ENCODE assay signal across 34 mouse cellular contexts in the genomic region with DNA sequence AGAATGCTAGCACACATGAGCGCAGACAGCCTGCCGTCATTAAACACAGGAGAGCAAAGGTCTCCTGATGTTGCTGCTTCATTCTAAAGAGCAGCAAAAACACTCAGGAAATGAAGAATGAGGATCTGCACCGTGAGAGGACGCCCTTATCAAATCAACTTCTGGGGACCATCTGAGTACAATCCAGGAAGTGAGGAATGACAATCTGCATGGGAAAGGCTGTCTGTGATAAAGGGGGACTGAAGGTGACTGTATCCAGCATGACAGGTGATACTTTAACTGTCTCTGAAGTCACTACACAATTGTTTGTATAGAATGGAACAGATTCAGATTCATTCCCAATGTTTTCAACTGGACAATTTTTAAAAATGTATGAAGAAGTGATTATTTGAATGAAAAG.
"Had no signal": no experiment of that assay in that cellular context is flagged by ENCODE, and none has a peak within 500 bp of the region (broad histone marks: within the 10 kb centered on the region; RNA-seq: fewer than 3 reads in every experiment).

No protein-coding gene starts in this region.

- ATAC-seq: hindbrain, embryonic 16.5 days; hindbrain, postnatal 0 days; inflammation-experienced regulatory T-cells, adult 6 months had no signal

- H3K4me3 ChIP-seq: heart, adult 2 months; heart, embryonic 10.5 days; heart, embryonic 12.5 days; heart, embryonic 13.5 days; heart, embryonic 15.5 days; hindbrain, embryonic 10.5 days; hindbrain, embryonic 12.5 days; hindbrain, embryonic 13.5 days; hindbrain, embryonic 15.5 days; kidney, embryonic 15.5 days; layer of hippocampus, adult 2 months; left cerebral cortex, adult 2 months had no signal

- DNase-seq: heart, adult 2 months; heart, postnatal 10 days; heart, postnatal 14 days; heart, postnatal 36 days; heart, postnatal 4 days; kidney, adult 11 months; kidney, adult 18-20 months; kidney, adult 2 months; kidney, adult 8-10 months; kidney, adult 9 months; kidney, postnatal 10 days; kidney, postnatal 14 days; kidney, postnatal 25 days; kidney, postnatal 36 days; kidney, postnatal 4 days; layer of hippocampus, adult 9-11 months; layer of hippocampus, postnatal 36 days had no signal

- H3K9me3 ChIP-seq: heart, embryonic 10.5 days; heart, embryonic 15.5 days; hindbrain, embryonic 10.5 days; hindbrain, embryonic 12.5 days; hindbrain, embryonic 13.5 days; hindbrain, embryonic 15.5 days; kidney, embryonic 15.5 days had no signal

- H3K27ac ChIP-seq: heart, adult 2 months; heart, embryonic 10.5 days; heart, embryonic 13.5 days; heart, embryonic 15.5 days; hindbrain, embryonic 10.5 days; hindbrain, embryonic 12.5 days; hindbrain, embryonic 13.5 days; hindbrain, embryonic 14.5 days; hindbrain, embryonic 15.5 days; hindbrain, postnatal 0 days; kidney, embryonic 15.5 days; kidney, postnatal 0 days; layer of hippocampus, adult 2 months; left cerebral cortex, adult 2 months had no signal

- H3K27me3 ChIP-seq: heart, embryonic 12.5 days; heart, embryonic 13.5 days; heart, embryonic 15.5 days; hindbrain, embryonic 12.5 days; hindbrain, embryonic 13.5 days; hindbrain, embryonic 15.5 days; kidney, embryonic 15.5 days had no signal

- H3K4me2 ChIP-seq: heart, embryonic 11.5 days; heart, embryonic 12.5 days; heart, embryonic 13.5 days; heart, embryonic 15.5 days; hindbrain, embryonic 12.5 days; hindbrain, embryonic 13.5 days; hindbrain, embryonic 14.5 days; hindbrain, embryonic 15.5 days; kidney, embryonic 15.5 days had no signal

- H3K36me3 ChIP-seq: heart, embryonic 12.5 days; heart, embryonic 13.5 days; heart, embryonic 15.5 days; hindbrain, embryonic 10.5 days; hindbrain, embryonic 12.5 days; hindbrain, embryonic 13.5 days; hindbrain, embryonic 15.5 days; kidney, embryonic 15.5 days had no signal

- H3K9ac ChIP-seq: heart, embryonic 12.5 days; heart, embryonic 13.5 days; heart, embryonic 15.5 days; hindbrain, embryonic 12.5 days; hindbrain, embryonic 13.5 days; hindbrain, embryonic 14.5 days; hindbrain, embryonic 15.5 days; kidney, embryonic 15.5 days had no signal
